Mouse (Mus musculus) liver, embryonic 14.5 days (tissue): ENCODE data around the gene Cacna1c. TPM values are rescaled to one million over a fixed set of nuclear protein-coding genes. Genes with fewer than 3 reads are reported as not detected.

ENCODE experiments used
- ATAC-seq: fragments of 200-750 bp; cut with Nextera tagmentation; 2 replicates; pipeline ENCODE4 v1.8.0; 2017; ENCODE audit warnings: moderate number of reproducible peaks, mild to moderate bottlenecking, moderate library complexity; ENCODE audit not compliant: insufficient read depth
- DNase-seq, 3 experiments: peaks; one replicate each; pipeline ENCODE4 v3.0.0-alpha.2; 2012 to 2013; ENCODE audit warnings: low read depth in 3 of 3, low spot score in 3 of 3
- H3K27ac ChIP-seq: fragments of 300-500 bp; sonication (generic); 2 replicates; pipeline ENCODE4 v1.5.1; 2014; ENCODE audit warnings: moderate library complexity, mild to moderate bottlenecking, control low read depth, inconsistent platforms
- H3K27me3 ChIP-seq: fragments of 300-500 bp; sonication (generic); 2 replicates; pipeline ENCODE4 v1.6.1; 2014; ENCODE audit warnings: mild to moderate bottlenecking, low read length, moderate library complexity; ENCODE audit not compliant: control insufficient read depth, insufficient read depth
- H3K36me3 ChIP-seq: fragments of 300-500 bp; sonication (generic); replicated peaks from 2 replicates; pipeline ENCODE4 v1.6.1; 2014; ENCODE audit warnings: low read depth; ENCODE audit not compliant: control insufficient read depth, insufficient read depth
- H3K4me1 ChIP-seq, 2 experiments: fragments of 200-500 bp in 1 of 2; fragments of 300-500 bp in 1 of 2; sonication (generic) in 1 of 2; replicated peaks; 2 replicates each; pipeline ENCODE4 v1.6.1; 2012 to 2014; ENCODE audit warnings: antibody characterized with exemption in 1 of 2, inconsistent platforms in 1 of 2, low read length in 1 of 2; ENCODE audit not compliant: control insufficient read depth in 2 of 2, insufficient read depth in 2 of 2
- H3K4me2 ChIP-seq: fragments of 300-500 bp; sonication (generic); 2 replicates; pipeline ENCODE4 v1.6.1; 2014; ENCODE audit warnings: low read depth, mild to moderate bottlenecking, control low read depth, moderate library complexity
- H3K4me3 ChIP-seq, 2 experiments: fragments of 200-500 bp in 1 of 2; fragments of 300-500 bp in 1 of 2; sonication (generic) in 1 of 2; 2 replicates each; pipeline ENCODE4 v1.5.1; 2012 to 2014; ENCODE audit warnings: low read depth in 2 of 2, low read length in 2 of 2, mild to moderate bottlenecking in 2 of 2, control low read depth in 1 of 2, inconsistent platforms in 1 of 2, moderate library complexity in 1 of 2; ENCODE audit not compliant: insufficient read depth in 1 of 2
- H3K9ac ChIP-seq: fragments of 300-500 bp; sonication (generic); replicated peaks from 2 replicates; pipeline ENCODE4 v1.6.1; 2014; ENCODE audit warnings: mild to moderate bottlenecking, control low read depth, moderate library complexity
- H3K9me3 ChIP-seq: fragments of 300-500 bp; sonication (generic); 2 replicates; pipeline ENCODE4 v1.6.1; 2016; ENCODE audit warnings: low read length, mixed read lengths; ENCODE audit not compliant: control insufficient read depth
- CTCF ChIP-seq: IDR thresholded peaks from 2 replicates; pipeline ENCODE4 v1.5.1; 2016; ENCODE audit warnings: antibody characterized with exemption, low read depth, control low read depth
- EP300 ChIP-seq: IDR thresholded peaks from 2 replicates; pipeline ENCODE4 v1.6.1; 2016; ENCODE audit warnings: antibody characterized with exemption, low read depth
- WGBS: fragments of 180-500 bp; shearing (Covaris S2); extraction: QIAGEN DNeasy Blood & Tissue Kit; methylation state at CpG from one replicate; pipeline ENCODE4 v1.1.7; 2014; ENCODE audit not compliant: insufficient replicate concordance; 5-methylcytosine and 5-hydroxymethylcytosine counted together
- polyA plus RNA-seq, 2 experiments: library from polyadenylated mRNA; depleted of rRNA in 1 of 2; stranded (reverse) in 1 of 2; unstranded in 1 of 2; fragments of >200 nt; fragmentation: Nextera tagmentation in 1 of 2; extraction: Ambion mirVana in 1 of 2; gene quantifications; 2 replicates each; pipeline versions ENCODE4 v1.2.1 to v1.2.3; 2012 to 2014

The Cacna1c gene
- polyA plus RNA-seq, 2 experiments, result 0.20 to 0.32 TPM

GRCm38 (mm10) chr6:118603825-118604224 is 592.4 kb downstream of the Cacna1c start:
- DNase-seq (no peak), ATAC-seq (no peak)
- H3K4me1 ChIP-seq, result no peaks in the 10 kb centered on the region
- no peak overlapping the region for H3K9ac ChIP-seq
- 71% methylated on average over 7 of the region's 7 CpGs for WGBS
- H3K36me3 ChIP-seq, result no peaks in the 10 kb centered on the region
- no peak overlapping the region for H3K27ac ChIP-seq
- TF ChIP-seq CTCF (no peak), EP300 (no peak)
- no peaks in the 10 kb centered on the region for H3K9me3 ChIP-seq
- no peak overlapping the region for H3K4me3 ChIP-seq
- no peaks in the 10 kb centered on the region for H3K27me3 ChIP-seq
- no peak overlapping the region for H3K4me2 ChIP-seq

DNA sequence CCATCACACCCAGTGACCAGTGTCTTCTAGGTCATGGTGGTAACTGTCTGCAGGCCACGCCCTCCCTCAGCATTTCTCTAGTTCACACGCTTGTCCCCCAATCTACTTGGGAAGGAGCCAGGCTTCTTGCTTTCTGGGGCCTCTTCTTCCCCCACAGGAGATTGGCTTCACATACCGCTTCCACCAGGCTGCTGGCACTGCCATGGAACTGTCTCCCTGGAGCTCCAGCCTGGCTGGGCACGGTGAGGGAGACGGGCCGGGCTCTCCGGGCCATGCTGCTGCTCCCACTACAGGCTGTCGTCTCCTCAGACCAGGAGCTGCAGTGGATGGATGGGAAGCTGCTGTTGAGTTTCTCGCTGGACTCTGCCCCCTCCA is 600.5 kb downstream of the Cacna1c start:
- H3K27me3 ChIP-seq, result peaks cover 25% of the 10 kb centered on the region
- WGBS, result 62% methylated on average over 9 of the region's 9 CpGs
- no peak for DNase-seq

GRCm38 (mm10) chr6:118594833-118595680 is 601.2 kb downstream of the Cacna1c start:
- Histone ChIP-seq H3K4me1 (no peaks in the 10 kb centered on the region), H3K27me3 (peaks cover 25% of the 10 kb centered on the region), H3K4me2 (no peak overlapping the region), H3K9me3 (no peaks in the 10 kb centered on the region), H3K4me3 (no peak overlapping the region), H3K36me3 (no peaks in the 10 kb centered on the region), H3K9ac (no peak overlapping the region), H3K27ac (no peak overlapping the region)
- WGBS, result 61% methylated on average over 10 of the region's 10 CpGs
- DNase-seq (no peak), ATAC-seq (no peak)
- TF ChIP-seq EP300 (no peak), CTCF (no peak)

More for the DNA sequence above, 600.5 kb downstream of the Cacna1c start:
- Histone ChIP-seq H3K27ac (no peak overlapping the region), H3K36me3 (no peaks in the 10 kb centered on the region), H3K9me3 (no peaks in the 10 kb centered on the region), H3K4me3 (no peak overlapping the region), H3K4me1 (no peaks in the 10 kb centered on the region), H3K9ac (no peak overlapping the region), H3K4me2 (no peak overlapping the region)
- no peak for ATAC-seq
- TF ChIP-seq CTCF (no peak), EP300 (no peak)

- no peak for DNase-seq
- peak overlapping the region; percentile 63 for H3K4me2 ChIP-seq
- H3K4me3 ChIP-seq, result peak overlapping the region; percentile 37 to 42; a peak in 1 of 4 replicates
- H3K27ac ChIP-seq, result no peak overlapping the region
- no peaks in the 10 kb centered on the region for H3K9me3 ChIP-seq
- TF ChIP-seq CTCF (no peak), EP300 (no peak)
- no peaks in the 10 kb centered on the region for H3K4me1 ChIP-seq
- 25% methylated on average over 10 of the region's 10 CpGs for WGBS
- H3K27me3 ChIP-seq, result peaks cover 25% of the 10 kb centered on the region
- no peaks in the 10 kb centered on the region for H3K36me3 ChIP-seq
- H3K9ac ChIP-seq, result no peak overlapping the region
- no peak for ATAC-seq
Observed at GRCm38 (mm10) chr6:118594070-118594469, 602.1 kb downstream of the Cacna1c start.

DNA sequence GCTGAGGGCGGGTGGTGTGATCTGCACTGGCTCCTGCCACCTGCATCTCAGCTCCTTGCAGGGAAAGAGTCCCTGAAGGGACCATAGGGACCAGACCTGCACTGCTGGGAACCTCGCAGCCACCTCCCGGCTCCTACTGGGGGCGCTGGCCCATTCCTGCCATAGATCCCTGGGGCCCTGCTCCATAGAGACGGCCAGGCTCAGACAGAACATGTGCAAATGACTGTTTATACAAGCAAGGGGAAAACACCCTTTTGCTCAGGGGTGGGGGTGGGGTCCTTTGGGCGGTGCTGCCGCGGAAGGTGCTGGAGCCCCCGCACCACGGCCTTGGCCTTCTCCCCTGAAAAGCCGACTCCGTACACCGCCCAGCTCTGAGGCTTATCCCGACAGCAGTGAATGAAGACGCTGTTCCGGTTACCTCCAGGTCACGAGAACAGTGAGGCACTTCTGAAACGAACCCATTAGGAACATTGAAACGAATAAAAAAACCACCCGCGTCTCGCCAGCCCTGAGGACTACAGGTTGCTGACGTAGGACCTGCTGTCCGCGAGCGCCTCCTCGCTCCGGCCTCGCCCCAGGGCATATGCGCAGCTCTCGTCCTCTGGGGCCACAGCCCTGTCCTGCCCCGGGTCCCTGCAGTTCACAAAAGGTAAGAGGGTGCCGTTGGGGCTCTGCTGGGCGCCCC is 602.7 kb downstream of the Cacna1c start:
- TF ChIP-seq CTCF, result peak; percentile 42; the same call in 1 of the 2 replicates
- TF ChIP-seq EP300, result no peak
- no peaks in the 10 kb centered on the region for H3K36me3 ChIP-seq
- DNase-seq, result no peak
- H3K27ac ChIP-seq, result no peak overlapping the region
- H3K27me3 ChIP-seq, result peaks cover 25% of the 10 kb centered on the region
- under 1% methylated on average over 34 of the region's 34 CpGs for WGBS
- H3K9ac ChIP-seq, result no peak overlapping the region
- H3K4me3 ChIP-seq, result peak overlapping the region; percentile 37 to 42; a peak in 3 of 4 replicates
- peak; percentile 50; the same call in 1 of the 2 replicates for ATAC-seq
- no peaks in the 10 kb centered on the region for H3K4me1 ChIP-seq
- H3K9me3 ChIP-seq, result no peaks in the 10 kb centered on the region
- H3K4me2 ChIP-seq, result peak overlapping the region; percentile 63
